13 mouse cellular contexts compared by ENCODE assay signal in the genomic region with DNA sequence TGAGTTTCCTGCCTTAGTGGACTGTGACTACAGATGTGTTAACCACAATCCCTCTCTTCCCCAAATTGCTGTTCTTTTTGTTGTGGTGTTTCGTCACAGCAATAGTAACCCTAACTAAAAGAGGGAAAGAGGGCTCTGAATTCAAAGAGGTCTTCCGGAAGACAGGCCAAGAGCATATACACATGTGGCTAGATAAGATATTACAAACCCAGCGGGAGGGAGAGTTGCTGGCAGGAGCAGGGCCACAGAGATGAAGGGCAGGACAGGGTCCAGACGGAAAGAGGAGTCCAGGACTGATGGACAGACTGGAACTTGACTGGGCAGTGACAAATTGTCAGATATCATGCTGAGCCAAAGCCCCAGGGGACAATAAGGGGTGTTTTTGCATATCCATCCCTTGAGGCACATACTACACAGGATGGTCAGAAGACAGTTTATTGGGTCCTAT. TPM values are rescaled to one million over a fixed set of nuclear protein-coding genes. Genes with fewer than 3 reads are reported as not detected.
DNase-seq lines count a peak whose midpoint lies in the region; ATAC-seq and TF ChIP-seq lines count a peak whose summit lies in the region.
"Had no signal": no experiment of that assay in that cellular context is flagged by ENCODE, and none has a peak within 500 bp of the region (broad histone marks: within the 10 kb centered on the region; RNA-seq: fewer than 3 reads in every experiment).

No protein-coding gene starts in this region.

- no peaks in the 10 kb centered on the region for H3K36me3 ChIP-seq in forebrain, embryonic 14.5 days (ENCODE audit: control insufficient read depth, insufficient read depth, low read length)
- H3K36me3 ChIP-seq: embryonic facial prominence, embryonic 15.5 days; limb, embryonic 12.5 days had no signal

- no peak overlapping the region for H3K9ac ChIP-seq in forebrain, embryonic 14.5 days (ENCODE audit: low read length)
- H3K9ac ChIP-seq: embryonic facial prominence, embryonic 15.5 days; limb, embryonic 12.5 days had no signal

- H3K9me3 ChIP-seq in forebrain, embryonic 14.5 days (replicated peaks; ENCODE audit: control insufficient read depth, low read length), result no peaks in the 10 kb centered on the region
- H3K9me3 ChIP-seq: embryonic facial prominence, embryonic 15.5 days; limb, embryonic 12.5 days had no signal

- peak; percentile 45 for ATAC-seq in megakaryocyte progenitor cell, adult 5-6 weeks (replicated peaks; ENCODE audit: poor library complexity)
- no peak for ATAC-seq in forebrain, embryonic 14.5 days

- peaks cover 11% of the 10 kb centered on the region; the same call in 1 of the 2 replicates for H3K4me1 ChIP-seq in bone marrow, adult 2 months (ENCODE audit: control insufficient read depth, insufficient read depth, low read length)
- peaks cover 8% of the 10 kb centered on the region; the same call in 1 of the 2 replicates for H3K4me1 ChIP-seq in forebrain, embryonic 14.5 days (ENCODE audit: control insufficient read depth, insufficient read depth, low read length)

- no peak overlapping the region for H3K4me3 ChIP-seq in bone marrow, adult 2 months (replicated peaks; ENCODE audit: control insufficient read depth, low read depth, low read length)
- no peak overlapping the region for H3K4me3 ChIP-seq in forebrain, embryonic 14.5 days (ENCODE audit: low read depth, low read length)
- H3K4me3 ChIP-seq: embryonic facial prominence, embryonic 15.5 days; limb, embryonic 12.5 days had no signal

- WGBS in bone marrow, adult 2 months, result 8% methylated on average over 4 of the region's 4 CpGs
- WGBS in forebrain, embryonic 14.5 days, result 80% methylated on average over 4 of the region's 4 CpGs

- peak; percentile 40 for DNase-seq in cerebellum, adult 9-11 months
- no peak for DNase-seq in cerebellum, adult 9-10 months
- DNase-seq in liver, result peak; percentile 84
- DNase-seq in forebrain, embryonic 14.5 days (ENCODE audit: low spot score), result no peak
- DNase-seq in adrenal gland, adult (ENCODE audit: inconsistent age in 2 of 2, low spot score in 1 of 2), result no peak
- DNase-seq in lung, postnatal 4 days, result no peak
- DNase-seq: cerebellum, postnatal 25 days; heart, postnatal 14 days; right cerebral cortex, adult 18-20 months had no signal

- no peak overlapping the region for H3K4me2 ChIP-seq in forebrain, embryonic 14.5 days (ENCODE audit: low read length)
- H3K4me2 ChIP-seq: embryonic facial prominence, embryonic 15.5 days; limb, embryonic 12.5 days had no signal

- no peak for TF ChIP-seq CTCF in bone marrow, adult 2 months (IDR thresholded peaks at IDR 0.05; ENCODE audit: control insufficient read depth, insufficient read depth, low read length)

- TF ChIP-seq POLR2A in bone marrow, adult 2 months (IDR thresholded peaks at IDR 0.05; ENCODE audit: borderline replicate concordance, control insufficient read depth, low read depth, low read length), result no peak

- H3K27me3 ChIP-seq in forebrain, embryonic 14.5 days (replicated peaks; ENCODE audit: control insufficient read depth, insufficient read depth, low read length), result no peaks in the 10 kb centered on the region
- H3K27me3 ChIP-seq: embryonic facial prominence, embryonic 15.5 days; limb, embryonic 12.5 days had no signal

- peak overlapping the region; percentile 41 for H3K27ac ChIP-seq in bone marrow, adult 2 months (ENCODE audit: control insufficient read depth, insufficient read depth, low read depth, low read length, poor library complexity)
- no peak overlapping the region for H3K27ac ChIP-seq in forebrain, embryonic 14.5 days (ENCODE audit: low read depth, low read length)
- H3K27ac ChIP-seq: embryonic facial prominence, embryonic 15.5 days; limb, embryonic 12.5 days had no signal

RNA-seq across cellular contexts. Expression of gene Ap2a2, which starts 3.6 kb away (rescaled TPM):
- 38.8 and 59.9 TPM in 2 replicates for polyA plus RNA-seq in bone marrow, adult 2 months (2011; ENCODE audit: insufficient read depth, insufficient read length, low replicate concordance, missing spikeins)
- total RNA-seq in megakaryocyte progenitor cell, adult 5-6 weeks (2015), result 18.3 and 20.0 TPM in 2 replicates
- 23.4 and 23.6 TPM in 2 replicates for total RNA-seq in megakaryocyte progenitor cell, adult 5-6 weeks (2017)
- polyA plus RNA-seq in forebrain, embryonic 14.5 days (2014; fragmentation: Nextera tagmentation; extraction: Ambion mirVana), result 72.4 and 83.6 TPM in 2 replicates

RNA-seq across cellular contexts. Expression of gene Chid1, which starts 18.7 kb away (rescaled TPM):
- polyA plus RNA-seq in bone marrow, adult 2 months (2011; ENCODE audit: insufficient read depth, insufficient read length, low replicate concordance, missing spikeins), result 5.5 and 10.9 TPM in 2 replicates
- total RNA-seq in megakaryocyte progenitor cell, adult 5-6 weeks (2015), result 5.8 and 6.3 TPM in 2 replicates
- total RNA-seq in megakaryocyte progenitor cell, adult 5-6 weeks (2017), result 31.2 and 38.7 TPM in 2 replicates
- polyA plus RNA-seq in forebrain, embryonic 14.5 days (2014; fragmentation: Nextera tagmentation; extraction: Ambion mirVana), result 32.7 and 37.1 TPM in 2 replicates

Comparison
In these comparisons a context has a peak if more than half of its experiments do, and no peak if none do; other contexts are left out.
1. DNase-seq: peak in cerebellum, adult 9-11 months (single experiment) and liver (single experiment); none in cerebellum, adult 9-10 months (single experiment), forebrain, embryonic 14.5 days (single experiment), adrenal gland, adult (0 of 2) and lung, postnatal 4 days (0 of 2).